ENCODE assay signal across 20 mouse cellular contexts in the genomic region with DNA sequence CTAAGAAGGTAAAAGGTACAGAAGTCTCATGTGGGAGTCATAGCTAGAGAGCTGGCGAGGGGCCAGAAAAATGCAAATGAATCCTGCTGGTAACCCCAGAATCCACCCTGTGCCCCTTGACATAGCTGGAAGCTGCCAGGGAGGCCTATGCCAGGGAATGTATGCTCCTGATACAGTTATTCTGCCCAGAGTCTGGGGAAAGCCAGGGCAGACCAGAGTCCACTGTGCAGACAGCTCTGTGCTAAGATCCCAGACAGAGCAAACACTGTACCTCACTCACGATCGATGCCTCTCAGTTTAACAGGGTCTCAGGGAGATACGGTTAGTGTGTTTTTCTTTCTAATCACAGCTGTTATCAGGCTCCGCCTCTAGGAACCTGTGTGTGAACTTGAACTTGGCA. TPM values are rescaled to one million over a fixed set of nuclear protein-coding genes. Genes with fewer than 3 reads are reported as not detected.
DNase-seq lines count a peak whose midpoint lies in the region; ATAC-seq and TF ChIP-seq lines count a peak whose summit lies in the region.
"Had no signal": no experiment of that assay in that cellular context is flagged by ENCODE, and none has a peak within 500 bp of the region (broad histone marks: within the 10 kb centered on the region; RNA-seq: fewer than 3 reads in every experiment).

No protein-coding gene starts in this region.

- no peak overlapping the region for H3K4me3 ChIP-seq in heart, embryonic 16.5 days (ENCODE audit: low read length)
- no peak overlapping the region for H3K4me3 ChIP-seq in limb, embryonic 15.5 days
- no peak overlapping the region for H3K4me3 ChIP-seq in stomach, postnatal 0 days (ENCODE audit: low read depth, low read length)
- no peak overlapping the region for H3K4me3 ChIP-seq in midbrain, embryonic 16.5 days (ENCODE audit: low read depth, low read length)
- H3K4me3 ChIP-seq in midbrain, embryonic 15.5 days, result no peak overlapping the region
- H3K4me3 ChIP-seq: embryonic facial prominence, embryonic 12.5 days; forebrain, embryonic 13.5 days; neural tube, embryonic 15.5 days had no signal

- H3K4me1 ChIP-seq in heart, embryonic 16.5 days (ENCODE audit: control insufficient read depth, insufficient read depth, low read length), result peaks cover 4% of the 10 kb centered on the region; the same call in 1 of the 2 replicates
- peaks cover 7% of the 10 kb centered on the region; the same call in 1 of the 2 replicates for H3K4me1 ChIP-seq in limb, embryonic 15.5 days
- H3K4me1 ChIP-seq in stomach, postnatal 0 days (replicated peaks; ENCODE audit: control insufficient read depth, insufficient read depth), result no peaks in the 10 kb centered on the region
- H3K4me1 ChIP-seq in midbrain, embryonic 16.5 days (ENCODE audit: control insufficient read depth, insufficient read depth, low read length), result no peaks in the 10 kb centered on the region
- H3K4me1 ChIP-seq in midbrain, embryonic 15.5 days, result 0 out of 2 replicates have a peak, but pooled peaks cover 4% of the 10 kb centered on the region
- H3K4me1 ChIP-seq: forebrain, embryonic 13.5 days; neural tube, embryonic 15.5 days had no signal

- no peaks in the 10 kb centered on the region for H3K36me3 ChIP-seq in heart, embryonic 16.5 days (ENCODE audit: control insufficient read depth, insufficient read depth)
- no peaks in the 10 kb centered on the region for H3K36me3 ChIP-seq in limb, embryonic 15.5 days
- H3K36me3 ChIP-seq in stomach, postnatal 0 days (ENCODE audit: control insufficient read depth, insufficient read depth, low read length), result no peaks in the 10 kb centered on the region
- H3K36me3 ChIP-seq in midbrain, embryonic 16.5 days (ENCODE audit: control insufficient read depth, insufficient read depth, low read length), result no peaks in the 10 kb centered on the region
- H3K36me3 ChIP-seq in midbrain, embryonic 15.5 days (replicated peaks), result no peaks in the 10 kb centered on the region
- H3K36me3 ChIP-seq: embryonic facial prominence, embryonic 12.5 days; neural tube, embryonic 15.5 days had no signal

- H3K9me3 ChIP-seq in heart, embryonic 16.5 days (replicated peaks; ENCODE audit: control insufficient read depth, low read length), result no peaks in the 10 kb centered on the region
- no peaks in the 10 kb centered on the region for H3K9me3 ChIP-seq in limb, embryonic 15.5 days
- H3K9me3 ChIP-seq in stomach, postnatal 0 days (ENCODE audit: control insufficient read depth, low read length), result no peaks in the 10 kb centered on the region
- no peaks in the 10 kb centered on the region for H3K9me3 ChIP-seq in midbrain, embryonic 16.5 days (replicated peaks; ENCODE audit: control insufficient read depth, low read length, poor library complexity, severe bottlenecking)
- no peaks in the 10 kb centered on the region for H3K9me3 ChIP-seq in midbrain, embryonic 15.5 days
- H3K9me3 ChIP-seq: embryonic facial prominence, embryonic 12.5 days; forebrain, embryonic 13.5 days; neural tube, embryonic 15.5 days had no signal

- H3K27me3 ChIP-seq in heart, embryonic 16.5 days (ENCODE audit: control insufficient read depth, insufficient read depth, low read length), result 0 out of 2 replicates have a peak, but pooled peaks cover 2% of the 10 kb centered on the region
- peaks cover 7% of the 10 kb centered on the region for H3K27me3 ChIP-seq in limb, embryonic 15.5 days
- H3K27me3 ChIP-seq in stomach, postnatal 0 days (ENCODE audit: control insufficient read depth, insufficient read depth, low read length), result no peaks in the 10 kb centered on the region
- H3K27me3 ChIP-seq in midbrain, embryonic 16.5 days (ENCODE audit: control insufficient read depth, insufficient read depth, low read depth, low read length), result no peaks in the 10 kb centered on the region; the same call in 1 of the 2 replicates
- no peaks in the 10 kb centered on the region for H3K27me3 ChIP-seq in midbrain, embryonic 15.5 days (replicated peaks)
- H3K27me3 ChIP-seq: embryonic facial prominence, embryonic 12.5 days; forebrain, embryonic 13.5 days; neural tube, embryonic 15.5 days had no signal

- 38% methylated on average over 5 of the region's 5 CpGs for WGBS in heart, embryonic 16.5 days
- WGBS in limb, embryonic 15.5 days, result 43% methylated on average over 5 of the region's 5 CpGs
- 24% methylated on average over 5 of the region's 5 CpGs for WGBS in stomach, postnatal 0 days
- WGBS in midbrain, embryonic 16.5 days, result 74% methylated on average over 5 of the region's 5 CpGs
- 78% methylated on average over 5 of the region's 5 CpGs for WGBS in midbrain, embryonic 15.5 days

- H3K4me2 ChIP-seq in heart, embryonic 16.5 days (ENCODE audit: low read depth, low read length), result no peak overlapping the region
- no peak overlapping the region for H3K4me2 ChIP-seq in limb, embryonic 15.5 days
- no peak overlapping the region for H3K4me2 ChIP-seq in stomach, postnatal 0 days (replicated peaks; ENCODE audit: low read depth)
- H3K4me2 ChIP-seq in midbrain, embryonic 16.5 days (ENCODE audit: low read length), result no peak overlapping the region
- H3K4me2 ChIP-seq in midbrain, embryonic 15.5 days, result no peak overlapping the region
- H3K4me2 ChIP-seq: embryonic facial prominence, embryonic 12.5 days; forebrain, embryonic 13.5 days; neural tube, embryonic 15.5 days had no signal

- intact Hi-C loops in heart, postnatal 36 days (cut with DNase I), result loop anchor here (5.0 kb wide), 1 partner anchor 127 kb away; no protein-coding TSS in a partner anchor

- no peak overlapping the region for H3K9ac ChIP-seq in heart, embryonic 16.5 days (ENCODE audit: low read length)
- no peak overlapping the region for H3K9ac ChIP-seq in limb, embryonic 15.5 days
- no peak overlapping the region for H3K9ac ChIP-seq in stomach, postnatal 0 days (ENCODE audit: low read length)
- H3K9ac ChIP-seq in midbrain, embryonic 16.5 days (ENCODE audit: low read depth, low read length), result no peak overlapping the region
- H3K9ac ChIP-seq in midbrain, embryonic 15.5 days, result no peak overlapping the region
- H3K9ac ChIP-seq: embryonic facial prominence, embryonic 12.5 days; forebrain, embryonic 13.5 days; neural tube, embryonic 15.5 days had no signal

- H3K27ac ChIP-seq in heart, embryonic 16.5 days (ENCODE audit: low read length), result 0 out of 2 replicates have a peak overlapping the region, but pooled peaks have one; percentile 5
- H3K27ac ChIP-seq in limb, embryonic 15.5 days, result no peak overlapping the region
- peak overlapping the region; percentile 58; the same call in 1 of the 2 replicates for H3K27ac ChIP-seq in stomach, postnatal 0 days (replicated peaks)
- H3K27ac ChIP-seq in midbrain, embryonic 16.5 days (ENCODE audit: low read length), result no peak overlapping the region
- no peak overlapping the region for H3K27ac ChIP-seq in midbrain, embryonic 15.5 days
- H3K27ac ChIP-seq: embryonic facial prominence, embryonic 12.5 days; forebrain, embryonic 13.5 days; macrophage; neural tube, embryonic 15.5 days had no signal

- DNase-seq in heart, postnatal 36 days, result no peak
- DNase-seq in testis, postnatal 10 days (ENCODE audit: low spot score), result peak; percentile 53
- DNase-seq in testis, postnatal 14 days (ENCODE audit: low spot score), result no peak
- DNase-seq in stomach, postnatal 0 days (ENCODE audit: low spot score), result peak; percentile 95
- DNase-seq: cerebellum, postnatal 25 days; right cerebral cortex, adult 18-20 months; thymus, postnatal 36 days had no signal

- no peak for TF ChIP-seq CTCF in stomach, postnatal 0 days (IDR thresholded peaks at IDR 0.05; ENCODE audit: low read depth)

- ATAC-seq in heart, embryonic 16.5 days (replicated peaks; ENCODE audit: extremely low read depth, insufficient read depth, low FRiP score), result no peak
- 0 out of 2 replicates have a peak, but pooled peaks have one; percentile 27 for ATAC-seq in limb, embryonic 15.5 days (ENCODE audit: insufficient number of reproducible peaks, low FRiP score, low TSS enrichment, low read depth)
- peak; percentile 97 for ATAC-seq in stomach, postnatal 0 days (ENCODE audit: low FRiP score, low TSS enrichment)
- ATAC-seq in midbrain, embryonic 16.5 days, result no peak
- ATAC-seq in midbrain, embryonic 15.5 days (replicated peaks), result no peak
- ATAC-seq: forebrain, embryonic 13.5 days had no signal

- TF ChIP-seq EP300 in stomach, postnatal 0 days (optimal IDR thresholded peaks at IDR 0.05), result no peak

RNA-seq across cellular contexts. Expression of gene A630076J17Rik, which starts 0.6 kb away (rescaled TPM):
- polyA plus RNA-seq in heart, embryonic 16.5 days (2015; fragmentation: Nextera tagmentation; extraction: Ambion mirVana), result 0.24 and 0.26 TPM in 2 replicates
- not detected for total RNA-seq in heart, postnatal 36 days (2021)
- polyA plus RNA-seq in limb, embryonic 15.5 days (2015; fragmentation: Nextera tagmentation; extraction: Ambion mirVana), result not detected in 2 replicates
- polyA plus RNA-seq in stomach, postnatal 0 days (2015; fragmentation: Nextera tagmentation; extraction: Ambion mirVana), result 28.1 and 32.7 TPM in 2 replicates
- not detected in 2 replicates for polyA plus RNA-seq in midbrain, embryonic 16.5 days (2015; fragmentation: Nextera tagmentation; extraction: Ambion mirVana)
- not detected in 2 replicates for polyA plus RNA-seq in midbrain, embryonic 15.5 days (2015; fragmentation: Nextera tagmentation; extraction: Ambion mirVana)
- total RNA-seq: gastrocnemius, adult 18-20 months; heart, postnatal 14 days; layer of hippocampus, adult 8-10 months; left cerebral cortex, postnatal 14 days; monocyte, adult 5-6 weeks had no signal
- polyA plus RNA-seq: embryonic facial prominence, embryonic 12.5 days; forebrain, embryonic 13.5 days; macrophage; neural tube, embryonic 15.5 days had no signal

RNA-seq across cellular contexts. Expression of gene Cym, which starts 8.3 kb away (rescaled TPM):
- polyA plus RNA-seq in heart, embryonic 16.5 days (2015; fragmentation: Nextera tagmentation; extraction: Ambion mirVana), result 2.2 and 2.7 TPM in 2 replicates
- total RNA-seq in heart, postnatal 36 days (2021), result not detected
- 0.15 and 1.5 TPM in 2 replicates for polyA plus RNA-seq in limb, embryonic 15.5 days (2015; fragmentation: Nextera tagmentation; extraction: Ambion mirVana)
- polyA plus RNA-seq in stomach, postnatal 0 days (2015; fragmentation: Nextera tagmentation; extraction: Ambion mirVana), result 69,611 and 75,506 TPM in 2 replicates
- polyA plus RNA-seq in midbrain, embryonic 16.5 days (2015; fragmentation: Nextera tagmentation; extraction: Ambion mirVana), result 0.22 and 0.34 TPM in 2 replicates
- polyA plus RNA-seq in midbrain, embryonic 15.5 days (2015; fragmentation: Nextera tagmentation; extraction: Ambion mirVana), result 0.27 TPM in 1 of 2 replicates, not detected in the other
- total RNA-seq: gastrocnemius, adult 18-20 months; heart, postnatal 14 days; left cerebral cortex, postnatal 14 days; monocyte, adult 5-6 weeks had no signal
- polyA plus RNA-seq: macrophage had no signal

RNA-seq across cellular contexts. Expression of gene Prok1, which starts 9.7 kb away (rescaled TPM):
- polyA plus RNA-seq in heart, embryonic 16.5 days (2015; fragmentation: Nextera tagmentation; extraction: Ambion mirVana), result not detected in 2 replicates
- total RNA-seq in heart, postnatal 36 days (2021), result not detected
- polyA plus RNA-seq in limb, embryonic 15.5 days (2015; fragmentation: Nextera tagmentation; extraction: Ambion mirVana), result 0.06 and 0.07 TPM in 2 replicates
- polyA plus RNA-seq in stomach, postnatal 0 days (2015; fragmentation: Nextera tagmentation; extraction: Ambion mirVana), result 10.5 and 11.3 TPM in 2 replicates
- polyA plus RNA-seq in midbrain, embryonic 16.5 days (2015; fragmentation: Nextera tagmentation; extraction: Ambion mirVana), result 0.07 and 0.08 TPM in 2 replicates
- 0.08 and 0.10 TPM in 2 replicates for polyA plus RNA-seq in midbrain, embryonic 15.5 days (2015; fragmentation: Nextera tagmentation; extraction: Ambion mirVana)
- total RNA-seq: gastrocnemius, adult 18-20 months; heart, postnatal 14 days; left cerebral cortex, postnatal 14 days; monocyte, adult 5-6 weeks had no signal
- polyA plus RNA-seq: embryonic facial prominence, embryonic 12.5 days; forebrain, embryonic 13.5 days; macrophage had no signal

RNA-seq across cellular contexts. Expression of gene Kcna10, which starts 47.0 kb away (rescaled TPM):
- polyA plus RNA-seq in heart, embryonic 16.5 days (2015; fragmentation: Nextera tagmentation; extraction: Ambion mirVana), result not detected in 2 replicates
- total RNA-seq in heart, postnatal 36 days (2021), result not detected
- 0.08 and 0.09 TPM in 2 replicates for polyA plus RNA-seq in limb, embryonic 15.5 days (2015; fragmentation: Nextera tagmentation; extraction: Ambion mirVana)
- polyA plus RNA-seq in stomach, postnatal 0 days (2015; fragmentation: Nextera tagmentation; extraction: Ambion mirVana), result not detected in 2 replicates
- polyA plus RNA-seq in midbrain, embryonic 16.5 days (2015; fragmentation: Nextera tagmentation; extraction: Ambion mirVana), result not detected in 2 replicates
- not detected in 2 replicates for polyA plus RNA-seq in midbrain, embryonic 15.5 days (2015; fragmentation: Nextera tagmentation; extraction: Ambion mirVana)
- total RNA-seq: gastrocnemius, adult 18-20 months; heart, postnatal 14 days; layer of hippocampus, adult 8-10 months; left cerebral cortex, postnatal 14 days; monocyte, adult 5-6 weeks had no signal
- polyA plus RNA-seq: embryonic facial prominence, embryonic 12.5 days; forebrain, embryonic 13.5 days; macrophage; neural tube, embryonic 15.5 days had no signal

RNA-seq across cellular contexts. Expression of gene Lamtor5, which starts 48.8 kb away (rescaled TPM):
- polyA plus RNA-seq in heart, embryonic 16.5 days (2015; fragmentation: Nextera tagmentation; extraction: Ambion mirVana), result 169 and 172 TPM in 2 replicates
- total RNA-seq in heart, postnatal 36 days (2021), result 10 to 100 TPM; 67.9 to 68.2 TPM
- polyA plus RNA-seq in limb, embryonic 15.5 days (2015; fragmentation: Nextera tagmentation; extraction: Ambion mirVana), result 175 and 176 TPM in 2 replicates
- polyA plus RNA-seq in stomach, postnatal 0 days (2015; fragmentation: Nextera tagmentation; extraction: Ambion mirVana), result 186 and 189 TPM in 2 replicates
- polyA plus RNA-seq in midbrain, embryonic 16.5 days (2015; fragmentation: Nextera tagmentation; extraction: Ambion mirVana), result 175 and 178 TPM in 2 replicates
- polyA plus RNA-seq in midbrain, embryonic 15.5 days (2015; fragmentation: Nextera tagmentation; extraction: Ambion mirVana), result 177 and 189 TPM in 2 replicates

Comparison
In these comparisons a context has a peak if more than half of its experiments do, and no peak if none do; other contexts are left out.
1. DNase-seq: peak in testis, postnatal 10 days (single experiment) and stomach, postnatal 0 days (single experiment); none in heart, postnatal 36 days (0 of 2) and testis, postnatal 14 days (single experiment).
2. ATAC-seq: peak in limb, embryonic 15.5 days (single experiment) and stomach, postnatal 0 days (single experiment); none in heart, embryonic 16.5 days (single experiment), midbrain, embryonic 16.5 days (single experiment) and midbrain, embryonic 15.5 days (single experiment).
3. H3K27ac ChIP-seq: peak in heart, embryonic 16.5 days (single experiment) and stomach, postnatal 0 days (single experiment); none in limb, embryonic 15.5 days (single experiment), midbrain, embryonic 16.5 days (single experiment) and midbrain, embryonic 15.5 days (single experiment).
4. RNA of gene A630076J17Rik, which starts 0.6 kb away (polyA plus RNA-seq): 28.1 to 32.7 TPM in stomach, postnatal 0 days; 0.24 to 0.26 TPM in heart, embryonic 16.5 days, not detected in limb, embryonic 15.5 days, not detected in midbrain, embryonic 16.5 days and not detected in midbrain, embryonic 15.5 days; every median in the first group is over 10 times any median in the second.
5. RNA of gene Cym, which starts 8.3 kb away (polyA plus RNA-seq): 69,611 to 75,506 TPM in stomach, postnatal 0 days; 2.2 to 2.7 TPM in heart, embryonic 16.5 days, 0.22 to 0.34 TPM in midbrain, embryonic 16.5 days, 0.27 TPM in midbrain, embryonic 15.5 days and 0.15 to 1.5 TPM in limb, embryonic 15.5 days; every median in the first group is over 1,000 times any median in the second.
6. RNA of gene Prok1, which starts 9.7 kb away (polyA plus RNA-seq): 10.5 to 11.3 TPM in stomach, postnatal 0 days; 0.08 to 0.10 TPM in midbrain, embryonic 15.5 days, 0.07 to 0.08 TPM in midbrain, embryonic 16.5 days, 0.06 to 0.07 TPM in limb, embryonic 15.5 days and not detected in heart, embryonic 16.5 days; every median in the first group is over 10 times any median in the second.